Mouse (Mus musculus): Measurements from ENCODE around the gene AF366264.
"Not testable (repeated sequence)": the region's sequence is repeated elsewhere in the genome, so short reads cannot be mapped to it uniquely, and the experiment has no call there.

AF366264 gene

GRCm38 (mm10) chr8:13838289-13838688 lies at the start of gene AF366264:
TSS of gene AF366264 (minus strand) at chr8:13838389.
- not testable (repeated sequence) for DNase-seq

DNA sequence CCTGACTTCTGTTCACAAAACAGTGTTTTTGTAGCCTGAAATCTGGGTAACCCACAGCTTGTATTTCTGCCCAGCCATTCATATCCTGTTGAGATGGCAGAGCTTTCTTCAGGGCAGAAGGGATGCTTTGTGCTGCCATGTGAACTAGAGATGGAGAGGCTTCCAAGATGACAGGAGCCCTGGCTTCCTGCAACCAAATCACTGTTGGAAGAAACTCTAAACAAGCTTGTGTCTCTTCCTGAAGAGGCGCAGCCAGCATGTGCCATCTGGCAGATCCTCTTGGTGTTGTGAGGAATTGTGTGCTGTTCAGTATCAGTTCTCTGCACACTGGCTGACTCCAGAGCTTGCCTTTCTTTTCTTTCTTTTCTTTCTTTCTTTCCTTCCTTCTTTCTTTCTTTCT lies 5.1 kb upstream of the AF366264 start:
- DNase-seq: peak; percentile 26

- no peak for DNase-seq
Observed at GRCm38 (mm10) chr8:13828598-13829172, 9.5 kb downstream of the AF366264 start.

GRCm38 (mm10) chr8:13799566-13799965 lies 38.6 kb downstream of the AF366264 start:
- DNase-seq: no peak

GRCm38 (mm10) chr8:13797676-13798075 lies 40.5 kb downstream of the AF366264 start:
- no peak for DNase-seq

- DNase-seq: no peak
Observed at GRCm38 (mm10) chr8:13793746-13794101, 44.5 kb downstream of the AF366264 start.

DNA sequence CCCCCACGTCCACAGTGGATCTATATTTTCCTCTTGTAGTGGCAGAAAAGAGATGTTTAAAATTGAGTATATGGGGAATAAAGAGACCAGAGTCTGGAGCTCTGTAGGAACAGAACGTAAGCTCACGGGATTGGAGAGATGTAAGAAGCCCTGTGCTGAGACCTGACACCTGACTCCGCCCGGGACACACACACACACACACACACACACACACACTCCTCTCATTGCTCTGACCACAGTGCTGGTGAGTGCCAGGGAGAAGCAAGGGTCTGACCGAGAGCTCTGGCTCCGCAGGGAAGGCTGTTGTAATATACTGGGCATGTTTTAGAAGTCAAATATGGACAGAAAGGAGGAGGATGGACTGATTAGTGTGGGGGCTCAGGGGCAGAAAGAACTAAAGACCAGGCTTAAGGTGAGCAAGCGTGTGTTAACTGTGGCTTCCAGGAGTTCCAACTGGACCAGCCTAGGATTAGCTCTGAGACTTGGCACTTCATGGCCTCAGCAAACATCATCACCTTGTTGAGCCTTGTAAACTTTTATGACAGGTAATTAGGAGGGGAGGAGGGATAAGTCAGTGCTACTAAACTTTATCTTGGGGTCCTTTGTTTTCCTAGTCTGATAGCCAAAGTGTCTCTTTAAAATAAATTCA lies 45.0 kb downstream of the AF366264 start:
- no peak for DNase-seq

DNA sequence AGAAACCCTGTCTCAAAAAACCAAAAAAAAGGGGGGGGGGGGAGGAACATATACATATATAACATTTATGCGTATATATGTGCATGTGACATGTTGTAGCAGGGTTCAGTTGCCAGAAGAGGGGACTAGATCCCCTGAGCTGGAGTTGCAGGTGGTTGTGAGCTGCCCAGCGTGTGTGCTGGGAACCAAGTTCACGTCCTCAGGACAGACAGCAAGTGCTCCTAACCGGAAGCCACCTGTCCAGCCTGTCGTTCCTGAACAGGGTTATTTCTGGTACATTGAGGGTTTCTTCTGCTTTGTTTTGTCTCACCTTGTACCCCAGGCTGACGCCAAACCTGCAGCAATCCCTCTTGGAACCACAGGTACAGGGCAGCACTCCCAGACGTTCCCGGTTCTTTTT lies 48.6 kb downstream of the AF366264 start:
- no peak for DNase-seq

DNA sequence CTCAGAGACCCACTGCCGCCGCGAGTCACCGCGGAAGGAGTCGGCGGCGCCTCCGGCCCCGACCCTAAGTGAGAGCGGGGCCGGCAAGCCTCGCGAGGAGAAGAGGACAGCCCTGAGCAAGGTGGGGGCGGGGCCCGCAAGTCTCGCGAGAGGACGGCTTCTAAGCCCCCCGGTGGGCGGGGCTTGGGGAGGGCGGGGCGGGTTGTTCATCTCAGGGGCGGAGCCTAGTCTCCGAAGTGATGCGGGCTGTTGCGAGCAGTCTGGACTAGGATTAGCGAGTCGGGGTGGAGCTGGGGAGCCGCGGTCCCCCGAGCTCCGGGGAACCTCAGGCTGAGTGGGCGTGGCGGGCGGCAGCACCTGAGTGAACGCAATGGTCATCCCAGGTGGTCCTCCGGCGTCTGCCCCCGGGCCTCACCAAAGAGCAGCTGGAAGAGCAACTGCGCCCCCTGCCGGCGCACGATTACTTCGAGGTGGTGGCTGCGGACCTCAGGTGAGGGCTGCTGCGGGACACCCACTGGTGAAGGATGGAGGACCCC lies 52.4 kb downstream of the AF366264 start:
- peak; percentile 96 for DNase-seq

GRCm38 (mm10) chr8:13785250-13785763 lies 52.9 kb downstream of the AF366264 start, which contains the start of gene Upf3a:
TSS of gene Upf3a (plus strand) at chr8:13785615.
- DNase-seq: peak; percentile 92

Measured in layer of hippocampus, adult 9-11 months (tissue).